Mouse (Mus musculus): Measurements from ENCODE around the gene Actn1.

- TF ChIP-seq CTCF (IDR thresholded peaks at IDR 0.05; ENCODE audit: low read depth) (no peak), EP300 (IDR thresholded peaks at IDR 0.05; ENCODE audit: low read depth) (no peak)
These were observed 39.7 kb downstream of the Actn1 start for GRCm38 (mm10) chr12:80220260-80221038.

Measured in liver, postnatal 0 days (tissue).